Mouse (Mus musculus) adrenal gland, postnatal 14 days (tissue): ENCODE measurements around the gene Tapbp. TPM values are rescaled to one million over a fixed set of nuclear protein-coding genes. Genes with fewer than 3 reads are reported as not detected.

Source experiments
- DNase-seq: peaks from one replicate; pipeline ENCODE4 v3.0.0; 2021; ENCODE audit warnings: mixed read lengths
- microRNA-seq, 2 experiments: library from miRNA; unstranded; fragments of <30 nt; microRNA quantifications; one replicate each; pipeline ENCODE4 v1.2.0; 2021
- total RNA-seq: library from RNA; stranded (reverse); gene quantifications from 2 replicates; pipeline ENCODE4 v1.2.3, GENCODE M21; 2021

The Tapbp gene
- total RNA-seq, 1 experiment from 2014 or later: 132 TPM

- peak; percentile 61 for DNase-seq
Measured at GRCm38 (mm10) chr17:33965846-33966550, 50.3 kb downstream of the Tapbp start.

DNA sequence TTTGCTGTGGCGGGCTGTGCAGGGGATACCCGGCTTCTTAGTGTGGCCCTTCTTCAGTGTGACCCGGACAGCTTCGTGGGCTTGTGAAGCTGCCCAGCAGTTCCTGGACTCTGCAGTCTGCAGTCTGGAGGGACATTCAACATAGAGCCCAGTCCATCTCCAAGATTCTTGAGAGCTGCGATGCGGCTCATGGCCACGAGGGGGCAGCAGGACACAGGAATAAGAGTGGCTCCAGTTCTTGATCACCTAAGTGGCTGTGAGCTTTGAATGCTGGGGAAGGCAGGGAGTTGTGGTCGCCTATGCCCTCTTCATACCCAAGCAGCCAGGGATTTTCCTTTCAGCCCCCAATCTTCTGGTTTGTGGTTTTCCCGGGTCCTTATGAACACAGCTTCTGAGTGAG is 52.8 kb downstream of the Tapbp start:
- peak; percentile 83 for DNase-seq

DNA sequence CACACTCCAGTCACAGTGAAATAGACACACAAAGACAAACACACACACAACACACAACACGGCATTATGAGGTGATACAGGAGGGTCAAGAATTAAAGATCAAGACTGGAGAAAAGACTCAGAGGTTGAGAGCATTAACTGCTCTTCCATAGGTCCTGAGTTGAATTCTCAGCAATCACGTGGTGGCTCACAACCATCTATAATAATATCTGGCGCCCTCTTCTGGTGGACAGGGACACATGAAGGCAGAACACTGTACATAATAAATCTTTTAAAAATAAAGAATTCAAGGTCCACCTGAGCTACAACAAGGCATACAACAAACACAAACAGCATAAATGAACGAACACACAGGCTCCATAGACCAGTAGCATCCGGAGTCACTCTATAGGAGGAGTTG is 53.2 kb downstream of the Tapbp start:
- DNase-seq: peak; percentile 62

DNA sequence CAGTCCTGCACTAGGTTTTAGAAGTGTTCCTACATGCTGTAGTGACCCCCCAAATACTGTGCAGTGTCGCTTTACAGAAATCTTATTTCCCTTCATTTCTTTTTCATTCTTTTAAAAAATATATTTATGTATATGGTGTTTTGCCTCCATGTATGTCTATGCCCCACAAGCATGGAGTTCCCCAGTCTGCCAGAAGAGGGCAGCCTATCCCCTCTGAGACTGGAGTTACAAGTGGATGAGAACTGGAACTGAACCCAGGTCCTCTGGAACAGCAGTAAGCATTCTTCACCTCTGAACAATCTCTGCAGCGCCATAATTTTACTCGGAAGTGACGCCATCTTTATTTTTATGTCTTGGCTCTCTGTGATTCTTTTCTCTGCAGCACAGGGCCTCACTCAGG is 53.7 kb downstream of the Tapbp start:
- no peak for DNase-seq

DNA sequence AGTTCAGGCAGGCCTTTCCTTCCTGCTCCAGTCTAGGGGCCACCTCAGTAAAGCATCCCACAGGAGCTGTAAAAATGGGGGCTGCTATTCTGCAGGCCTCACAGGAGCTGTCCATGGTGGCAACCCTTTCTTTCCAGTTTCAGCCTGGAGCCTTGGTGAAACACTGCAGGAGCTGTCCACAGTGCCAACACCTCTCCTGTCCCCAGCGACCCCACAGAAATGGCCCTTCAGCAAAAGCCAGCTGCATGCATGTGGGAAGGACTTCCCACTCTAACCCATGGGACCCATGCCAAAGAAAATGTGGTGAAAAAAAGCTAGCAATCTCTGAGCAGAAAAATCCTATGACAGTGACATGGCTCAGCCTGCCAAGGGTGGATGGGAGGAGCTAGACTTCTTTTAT is 57.0 kb downstream of the Tapbp start:
- DNase-seq: peak; percentile 52

GRCm38 (mm10) chr17:33973572-33973971 is 57.9 kb downstream of the Tapbp start:
- no peak for DNase-seq

DNA sequence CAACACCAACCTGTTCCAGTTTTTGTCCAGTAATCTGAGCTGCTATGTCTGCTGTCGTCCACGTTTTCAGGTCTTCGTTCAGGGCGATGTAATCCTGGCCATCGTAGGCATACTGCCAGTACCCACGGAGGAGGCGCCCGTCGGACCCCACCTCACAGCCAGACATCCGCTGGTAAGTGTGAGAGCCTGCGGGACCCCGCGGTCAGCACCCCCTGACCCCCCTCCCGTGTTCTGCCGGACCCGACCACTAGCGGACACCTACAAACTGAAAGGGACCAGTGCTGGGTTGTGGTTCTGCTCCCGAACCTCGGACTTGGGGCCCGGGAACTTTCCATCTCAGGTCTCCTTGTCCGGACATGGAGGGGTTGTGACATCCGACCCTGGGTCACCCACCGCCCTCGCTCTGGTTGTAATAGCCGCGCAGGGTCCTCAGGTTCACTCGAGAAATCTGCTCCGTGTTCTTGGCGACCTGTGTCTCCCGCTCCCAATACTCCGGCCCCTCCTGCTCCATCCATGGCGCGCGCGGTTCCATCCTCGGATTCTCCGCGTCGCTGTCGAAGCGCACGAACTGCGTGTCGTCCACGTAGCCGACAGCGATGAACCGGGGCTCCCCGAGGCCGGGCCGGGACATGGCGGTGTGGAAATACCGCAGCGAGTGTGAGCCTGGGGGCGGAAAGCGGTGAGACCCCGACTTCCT is 62.3 kb downstream of the Tapbp start:
- no peak for DNase-seq

DNA sequence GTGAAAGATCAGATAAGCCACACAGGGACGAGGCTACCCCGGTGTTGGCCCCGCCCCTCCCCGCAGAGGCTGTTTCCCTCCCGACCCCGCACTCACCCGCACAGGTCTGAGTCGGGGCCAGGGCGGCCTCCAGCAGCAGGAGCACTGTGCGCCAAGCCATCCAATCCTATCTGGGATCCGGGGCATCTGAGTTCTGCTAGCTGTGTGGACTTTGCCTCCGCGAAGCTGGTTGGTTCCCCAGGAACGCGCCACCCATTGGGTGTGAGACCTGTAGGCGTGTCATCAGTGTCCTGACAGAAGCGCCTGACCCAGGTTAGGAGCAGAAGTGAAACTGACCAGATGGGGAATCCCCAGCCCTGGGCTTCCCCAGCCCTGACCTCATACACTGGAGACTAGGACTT is 62.9 kb downstream of the Tapbp start:
- peak; percentile 89 for DNase-seq

Small RNAs within 50 kb of the gene (microRNA-seq; reads per million reads assigned to microRNA genes)
- 0 reads per million in 2 experiments for gene Gm27740

Other genes starting within 250 kb of the Tapbp start
- gene Hnrnpm, start 229.0 kb upstream of the Tapbp start, total RNA-seq: 224 and 229 TPM in 2 replicates
- gene March2, start 197.2 kb upstream of the Tapbp start, total RNA-seq: 119 and 133 TPM in 2 replicates
- 217 and 242 TPM in 2 replicates for gene Rab11b, start 155.4 kb upstream of the Tapbp start, total RNA-seq
- gene Angptl4, start 134.1 kb upstream of the Tapbp start, total RNA-seq: 121 and 189 TPM in 2 replicates
- gene Kank3, start 105.4 kb upstream of the Tapbp start, total RNA-seq: 92.4 and 108 TPM in 2 replicates
- 1,257 and 1,514 TPM in 2 replicates for gene Rps28, start 91.3 kb upstream of the Tapbp start, total RNA-seq
- gene Ndufa7, start 91.3 kb upstream of the Tapbp start, total RNA-seq: 505 and 552 TPM in 2 replicates
- gene Cd320, start 72.8 kb upstream of the Tapbp start, total RNA-seq: 31.5 and 36.5 TPM in 2 replicates
- gene Gm7029, start 42.1 kb upstream of the Tapbp start, total RNA-seq: not detected in 2 replicates
- 11.0 and 12.4 TPM in 2 replicates for gene Kifc1, start 25.2 kb upstream of the Tapbp start, total RNA-seq
- not detected in 2 replicates for gene Platr17, start 10.8 kb upstream of the Tapbp start, total RNA-seq
- 27.7 and 32.0 TPM in 2 replicates for gene Daxx, start 6.5 kb upstream of the Tapbp start, total RNA-seq
- gene Zbtb22, start within 50 bp of the Tapbp start, total RNA-seq: 25.5 and 34.5 TPM in 2 replicates
- 53.2 and 80.3 TPM in 2 replicates for gene Rgl2, start 13.6 kb downstream of the Tapbp start, total RNA-seq
- gene Pfdn6, start 24.4 kb downstream of the Tapbp start, total RNA-seq: 96.2 and 102 TPM in 2 replicates
- 32.9 and 35.7 TPM in 2 replicates for gene Wdr46, start 24.8 kb downstream of the Tapbp start, total RNA-seq
- 3.2 and 6.2 TPM in 2 replicates for gene B3galt4, start 35.6 kb downstream of the Tapbp start, total RNA-seq
- gene Vps52, start 39.9 kb downstream of the Tapbp start, total RNA-seq: 46.8 and 52.9 TPM in 2 replicates
- gene Rps18, start 40.1 kb downstream of the Tapbp start, total RNA-seq: 760 and 860 TPM in 2 replicates
- gene H2-K1, start 84.4 kb downstream of the Tapbp start, total RNA-seq: 212 and 322 TPM in 2 replicates
- 36.6 and 42.5 TPM in 2 replicates for gene Ring1, start 108.8 kb downstream of the Tapbp start, total RNA-seq
- 207 and 212 TPM in 2 replicates for gene H2-Ke6, start 112.2 kb downstream of the Tapbp start, total RNA-seq
- gene Slc39a7, start 115.8 kb downstream of the Tapbp start, total RNA-seq: 127 and 161 TPM in 2 replicates
- gene Rxrb, start 115.9 kb downstream of the Tapbp start, total RNA-seq: 54.5 and 66.6 TPM in 2 replicates
- gene Col11a2, start 123.5 kb downstream of the Tapbp start, total RNA-seq: 1.1 and 2.6 TPM in 2 replicates
- gene H2-Oa, start 176.4 kb downstream of the Tapbp start, total RNA-seq: 0.33 and 4.1 TPM in 2 replicates
- 8.0 and 18.8 TPM in 2 replicates for gene H2-DMa, start 203.6 kb downstream of the Tapbp start, total RNA-seq
- 198 and 203 TPM in 2 replicates for gene Brd2, start 206.7 kb downstream of the Tapbp start, total RNA-seq
- gene H2-DMb2, start 227.4 kb downstream of the Tapbp start, total RNA-seq: 2.7 and 17.0 TPM in 2 replicates
- 3.6 and 8.3 TPM in 2 replicates for gene H2-DMb1, start 237.2 kb downstream of the Tapbp start, total RNA-seq